Mouse (Mus musculus) heart, adult 18-20 months (tissue): Measurements from ENCODE around the gene Il23a. TPM values are rescaled to one million over a fixed set of nuclear protein-coding genes. Genes with fewer than 3 reads are reported as not detected.
"Not testable (repeated sequence)": the region's sequence is repeated elsewhere in the genome, so short reads cannot be mapped to it uniquely, and the experiment has no call there.

Experiments
- DNase-seq, 2 experiments: peaks; one replicate each; pipeline ENCODE4 v3.0.0; 2021 to 2022; ENCODE audit warnings: mixed read lengths in 1 of 2
- total RNA-seq, 2 experiments: library from RNA; stranded (reverse); gene quantifications; 2 replicates each; pipeline ENCODE4 v1.2.3; 2021

Il23a gene
- total RNA-seq, 2 experiments from 2014 or later: not detected

DNA sequence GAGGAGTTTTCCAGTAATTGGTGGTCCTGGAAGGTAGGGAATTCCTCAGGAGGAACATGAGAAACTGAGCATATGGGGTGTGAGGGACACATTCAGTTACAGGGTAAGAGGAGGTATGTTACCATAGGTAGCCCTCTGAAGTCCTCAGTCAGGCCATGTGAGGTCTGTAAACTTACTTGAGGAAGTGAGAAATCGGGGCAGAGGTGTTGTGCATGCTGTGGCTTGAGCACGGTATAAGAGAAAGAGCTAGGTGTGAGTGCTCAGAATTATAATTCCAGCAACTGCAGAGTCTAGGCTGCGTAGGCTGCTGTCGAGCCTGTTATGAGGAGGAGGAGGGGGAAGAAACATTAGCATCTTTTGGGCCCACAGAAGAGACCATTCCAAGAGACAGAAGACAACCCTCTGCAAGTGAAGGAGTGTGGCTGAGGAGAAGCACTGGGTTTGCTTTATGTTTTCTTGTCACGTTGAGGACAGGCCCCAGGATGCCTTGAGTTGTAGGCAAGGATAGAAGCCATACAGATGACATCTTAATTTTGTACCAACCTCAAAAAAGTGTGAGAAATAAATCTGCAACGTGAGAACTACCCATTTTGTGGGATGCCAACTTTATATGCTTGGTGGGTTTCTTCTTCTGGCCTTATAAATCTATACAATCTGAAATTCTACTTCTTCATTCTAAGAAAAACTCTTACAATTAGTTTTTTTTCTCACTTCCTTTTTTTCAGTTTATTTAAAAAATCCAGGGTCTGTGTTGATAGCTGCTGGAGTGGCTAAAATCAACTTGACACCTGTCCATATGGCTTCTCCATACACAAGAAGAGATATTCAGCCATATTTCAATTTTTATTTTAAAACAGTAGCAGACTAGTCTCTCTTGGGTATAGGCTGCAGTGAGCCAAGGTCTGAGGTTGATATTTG lies 34.9 kb downstream of the Il23a start:
- DNase-seq: no peak

DNA sequence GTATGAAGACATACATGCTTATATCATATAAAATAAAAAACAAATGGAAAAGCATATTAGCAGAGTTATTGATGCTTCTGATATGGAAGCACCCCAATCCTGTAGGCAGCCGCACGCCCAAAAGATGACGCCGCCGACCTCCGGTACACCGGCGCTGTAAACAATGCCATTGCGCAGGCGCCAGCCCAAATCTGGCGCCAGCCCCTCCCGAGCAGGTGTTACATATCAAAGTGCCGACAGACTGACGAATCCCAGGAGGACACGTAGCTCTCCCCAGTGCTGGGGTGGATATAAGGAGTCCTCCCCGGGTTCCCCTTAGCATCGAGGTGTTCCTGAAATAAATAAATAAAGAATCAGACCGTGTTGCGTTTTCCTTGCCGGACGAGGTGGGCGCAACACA lies 36.3 kb downstream of the Il23a start:
- peak; percentile 43 to 60 for DNase-seq

DNA sequence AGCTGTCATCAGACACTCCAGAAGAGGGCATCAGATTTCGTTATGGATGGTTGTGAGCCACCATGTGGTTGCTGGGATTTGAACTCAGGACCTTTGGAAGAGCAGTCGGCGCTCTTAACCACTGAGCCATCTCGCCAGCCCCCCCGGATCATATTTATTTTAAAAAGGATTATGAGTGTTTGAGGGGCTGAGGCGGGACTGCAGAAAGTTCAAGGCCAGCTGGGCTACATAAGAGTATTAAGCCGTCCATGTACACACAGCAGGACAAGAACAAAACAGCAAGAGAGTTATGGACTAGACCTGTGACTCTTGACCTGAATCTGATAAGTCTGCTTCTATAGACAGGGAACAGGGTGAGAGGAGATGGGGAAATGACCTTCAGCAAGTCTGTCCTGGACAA lies 38.2 kb downstream of the Il23a start:
- not testable (repeated sequence) for DNase-seq

DNA sequence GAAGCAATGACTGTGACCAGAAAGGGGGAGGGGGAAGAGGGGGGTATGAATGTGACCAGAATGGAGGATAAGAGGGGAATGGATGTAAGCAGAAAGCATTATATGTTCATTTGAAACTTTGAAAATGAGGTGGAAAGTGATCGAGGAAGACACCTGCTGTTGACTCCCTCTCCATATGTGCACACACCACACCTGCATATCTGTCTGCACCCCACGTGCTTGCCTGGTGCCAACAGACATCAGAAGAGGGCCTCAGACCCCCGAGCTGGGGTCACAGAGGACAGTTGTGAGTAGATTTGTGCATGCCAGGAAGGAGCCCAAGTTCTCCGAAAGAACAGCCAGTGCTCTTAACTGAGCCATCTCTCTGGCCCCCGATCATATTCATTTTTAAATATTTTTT lies 38.6 kb downstream of the Il23a start:
- DNase-seq: no peak

DNA sequence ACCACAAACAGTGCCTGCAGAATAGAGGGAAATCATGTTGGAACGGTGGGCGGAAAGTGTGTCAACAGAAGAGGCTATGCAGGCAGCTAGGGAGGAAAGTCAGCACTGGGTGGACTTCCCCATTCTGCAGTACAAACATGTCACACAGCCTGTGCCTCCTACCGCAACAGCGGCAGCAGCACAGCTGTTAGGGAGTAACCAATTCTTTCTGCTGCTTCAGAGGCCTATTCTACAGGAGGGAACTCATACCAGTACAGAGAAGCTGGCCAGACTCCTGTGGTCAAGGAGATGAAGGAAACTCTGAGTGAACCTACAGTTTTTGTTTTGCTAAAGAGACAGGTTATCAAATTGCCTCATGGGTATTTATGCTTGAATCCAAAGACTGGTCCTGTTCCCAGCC lies 39.6 kb downstream of the Il23a start:
- peak in 1 of 2 experiments; percentile 56 for DNase-seq

DNA sequence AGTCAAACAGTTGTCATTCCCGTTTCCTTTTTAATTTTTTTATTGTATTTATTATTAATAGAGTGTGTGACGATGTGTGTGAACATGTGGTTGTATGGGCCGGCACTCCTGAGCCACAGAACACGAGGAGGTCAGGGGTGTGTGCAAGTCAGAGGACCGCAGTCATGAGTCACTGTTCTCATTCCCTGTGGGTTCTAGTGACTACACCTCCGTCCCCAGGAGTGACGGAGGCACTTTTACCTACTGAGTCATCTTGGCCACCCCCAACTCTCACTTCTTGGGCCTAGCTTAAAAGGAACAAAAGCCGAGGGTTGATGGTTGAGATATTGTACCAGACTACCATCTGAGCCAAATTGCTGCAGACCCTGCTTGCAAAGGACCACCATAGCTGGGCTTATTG lies 42.2 kb downstream of the Il23a start:
- DNase-seq: no peak

DNA sequence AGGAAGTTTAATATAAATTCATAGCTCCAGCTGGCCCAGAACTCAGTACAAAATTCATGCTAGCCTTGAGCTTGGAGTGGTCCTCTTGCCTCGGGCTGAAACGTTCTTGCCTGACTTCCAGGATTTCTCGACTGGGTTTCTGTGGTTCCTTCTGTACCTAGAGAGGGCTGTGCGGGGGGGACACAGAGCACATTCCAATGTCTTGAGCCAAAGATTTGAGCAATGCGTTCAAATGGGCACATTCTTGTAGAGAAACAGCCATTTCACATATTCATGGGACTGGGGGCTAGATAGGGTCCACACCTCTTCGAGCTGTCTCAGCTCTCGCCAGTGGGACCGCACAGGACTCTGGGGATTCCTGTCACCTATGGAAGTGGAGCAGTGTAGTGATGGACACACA lies 42.6 kb downstream of the Il23a start:
- DNase-seq: no peak

DNA sequence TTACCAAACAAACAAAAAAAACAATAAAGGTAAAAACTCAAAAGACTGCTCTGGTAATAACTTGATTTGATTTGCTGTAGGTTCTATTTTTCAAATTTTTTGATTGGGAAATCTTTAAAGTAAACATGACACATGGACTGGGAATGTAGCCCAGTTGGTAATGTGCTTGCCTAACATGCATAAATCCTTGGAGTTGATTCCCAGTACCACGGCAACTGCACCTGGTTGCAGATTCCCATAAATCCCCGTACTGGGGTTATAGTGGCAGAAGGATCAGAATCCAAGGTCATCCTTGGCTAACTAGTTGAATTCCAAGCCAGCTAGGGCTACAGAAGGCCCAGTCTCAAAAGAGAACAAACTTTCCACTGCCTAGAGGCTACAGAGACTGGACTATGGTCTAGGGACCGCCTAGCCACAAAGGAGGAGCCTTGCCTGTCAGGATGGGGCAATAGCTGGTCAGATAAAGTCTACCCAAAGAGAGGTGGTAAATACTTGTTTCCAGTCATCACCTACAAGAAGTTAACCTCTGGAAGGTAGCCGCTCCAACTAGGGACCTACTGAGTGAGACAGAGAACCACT lies 44.8 kb downstream of the Il23a start, which contains the start of gene Apon:
Gene Apon, plus strand, starts transcription at position 420 of the 579 bp plus-strand sequence.
- DNase-seq: no peak

DNA sequence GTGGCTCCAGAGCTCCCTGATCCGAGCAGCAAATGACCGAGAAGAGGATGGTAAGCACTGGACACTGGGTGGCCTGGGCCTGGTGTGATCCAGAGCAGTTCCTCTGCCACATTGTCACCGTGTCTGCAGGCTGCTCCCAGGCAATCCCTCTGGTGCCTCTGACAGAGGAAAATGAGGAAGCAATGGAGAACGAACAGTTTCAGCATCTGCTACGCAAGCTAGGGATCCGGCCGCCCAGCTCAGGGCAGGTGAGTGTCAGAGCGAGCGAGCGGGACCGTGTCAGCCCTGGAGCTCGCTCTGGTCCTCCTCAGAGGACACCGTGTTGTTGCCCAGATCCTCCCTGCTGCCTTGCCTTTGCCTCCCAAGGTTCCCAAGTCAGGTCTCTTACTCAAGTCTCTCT lies 48.0 kb downstream of the Il23a start:
- DNase-seq: no peak

DNA sequence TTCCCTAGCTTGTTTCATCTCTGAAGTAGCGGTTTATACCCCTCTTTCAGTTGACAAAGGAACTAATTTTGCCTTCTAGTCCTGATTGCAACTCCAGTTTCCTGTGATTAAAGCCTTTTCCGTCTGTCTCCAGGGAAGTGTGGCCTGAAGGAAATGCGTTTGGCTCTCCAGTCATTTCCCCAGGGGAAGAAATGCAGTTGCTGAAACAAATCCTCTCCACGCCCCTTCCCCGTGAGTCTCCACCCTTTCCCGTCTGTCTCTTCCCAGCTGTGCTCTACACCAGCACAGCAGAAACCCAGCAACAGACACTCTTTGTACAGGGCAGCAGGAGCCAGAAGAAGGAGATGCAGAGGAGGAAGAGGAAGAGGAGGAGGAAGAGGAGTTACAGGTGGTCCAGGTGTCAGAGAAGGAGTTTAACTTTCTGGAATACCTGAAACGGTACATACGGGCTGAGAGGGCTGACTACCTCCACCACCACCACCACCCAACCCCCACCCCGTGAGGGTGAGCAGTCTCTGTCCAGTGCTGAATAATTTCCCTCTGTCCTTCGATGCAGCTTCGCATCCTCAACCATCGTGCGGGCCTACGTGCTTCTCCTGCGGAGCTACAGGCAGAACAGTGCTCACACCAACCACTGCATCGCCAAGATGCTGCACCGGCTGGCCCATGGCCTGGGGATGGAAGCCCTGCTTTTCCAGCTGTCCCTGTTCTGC lies 51.4 kb downstream of the Il23a start:
- DNase-seq: peak; percentile 79 to 92

Other genes with a start within 250 kb of the Il23a start
- 100 to 1,000 TPM; 104 to 110 TPM for gene Ptges3, start 239.8 kb downstream of the Il23a start, total RNA-seq
- gene Atp5b, start 215.5 kb downstream of the Il23a start, total RNA-seq: 1,000 to 10,000 TPM; 8,639 to 9,190 TPM
- gene Baz2a, start 207.2 kb downstream of the Il23a start, total RNA-seq: 10 to 100 TPM; 19.0 to 20.3 TPM
- gene Rbms2, start 118.5 kb downstream of the Il23a start, total RNA-seq: 100 to 1,000 TPM in 1 of 2 experiments, 10 to 100 TPM in 1; 78.1 to 100 TPM
- 1 to 10 TPM in 1 of 2 experiments, under 1 TPM in 1; 0.25 to 1.4 TPM for gene Gls2, start 104.3 kb downstream of the Il23a start, total RNA-seq
- gene Spryd4, start 86.9 kb downstream of the Il23a start, total RNA-seq: 10 to 100 TPM; 37.9 to 45.9 TPM
- gene Mip, start 72.9 kb downstream of the Il23a start, total RNA-seq: not detected
- 1 to 10 TPM; 6.0 to 7.3 TPM for gene Timeless, start 66.7 kb downstream of the Il23a start, total RNA-seq
- gene Apon, start 44.7 kb downstream of the Il23a start, total RNA-seq: not detected
- not detected for gene Apof, start 30.1 kb downstream of the Il23a start, total RNA-seq
- gene Stat2, start 28.2 kb downstream of the Il23a start, total RNA-seq: 10 to 100 TPM in 1 of 2 experiments, 1 to 10 TPM in 1; 8.3 to 11.3 TPM
- 1 to 10 TPM; 4.5 to 6.0 TPM for gene Pan2, start 4.6 kb upstream of the Il23a start, total RNA-seq
- gene Cnpy2, start 23.7 kb upstream of the Il23a start, total RNA-seq: 10 to 100 TPM; 62.2 to 66.6 TPM
- 1,000 to 10,000 TPM; 1,006 to 1,090 TPM for gene Cs, start 39.0 kb upstream of the Il23a start, total RNA-seq
- gene Coq10a, start 70.2 kb upstream of the Il23a start, total RNA-seq: 100 to 1,000 TPM; 365 to 392 TPM
- gene Ankrd52, start 78.4 kb upstream of the Il23a start, total RNA-seq: 10 to 100 TPM; 38.1 to 40.3 TPM
- gene Slc39a5, start 102.5 kb upstream of the Il23a start, total RNA-seq: not detected
- 10 to 100 TPM; 41.0 to 42.8 TPM for gene Nabp2, start 112.7 kb upstream of the Il23a start, total RNA-seq
- gene Rnf41, start 112.9 kb upstream of the Il23a start, total RNA-seq: 10 to 100 TPM; 16.6 to 17.2 TPM
- 10 to 100 TPM; 75.4 to 75.8 TPM for gene Smarcc2, start 160.5 kb upstream of the Il23a start, total RNA-seq
- gene Myl6, start 195.4 kb upstream of the Il23a start, total RNA-seq: 100 to 1,000 TPM; 253 to 273 TPM
- 1 to 10 TPM; 3.2 to 3.3 TPM for gene Myl6b, start 199.9 kb upstream of the Il23a start, total RNA-seq
- 10 to 100 TPM; 15.9 to 19.9 TPM for gene Esyt1, start 227.1 kb upstream of the Il23a start, total RNA-seq
- 1 to 10 TPM; 7.7 to 8.2 TPM for gene Zc3h10, start 249.0 kb upstream of the Il23a start, total RNA-seq